Mouse (Mus musculus) CH12.LX (cell line): ENCODE measurements at regions not wholly inside any gene's neighbourhood (a gene's known extent, or its start where the extent isn't known, plus 50 kb on each side); places are given as distances from the start of the nearest gene placed in this dataset.

Experiments
- DNase-seq: peaks from one replicate; pipeline ENCODE4 v3.0.0-alpha.2; 2013; ENCODE audit errors: extremely low read depth
- H3K27ac ChIP-seq: 2 replicates; pipeline ENCODE4 v1.5.1; 2012; ENCODE audit warnings: low read depth, mild to moderate bottlenecking, control low read depth, moderate library complexity; ENCODE audit not compliant: insufficient read depth
- H3K27me3 ChIP-seq: replicated peaks from 2 replicates; pipeline ENCODE3; 2012; ENCODE audit warnings: inconsistent platforms
- H3K36me3 ChIP-seq, 2 experiments: replicated peaks in 1 of 2; 2 replicates each; pipeline versions ENCODE3 to v1.6.1; 2012; ENCODE audit warnings: inconsistent platforms in 1 of 2, low read length in 1 of 2, mild to moderate bottlenecking in 1 of 2, mixed read lengths in 1 of 2, moderate library complexity in 1 of 2; ENCODE audit not compliant: control insufficient read depth in 1 of 2, insufficient read depth in 1 of 2
- H3K4me1 ChIP-seq, 2 experiments: 2 replicates each; pipeline ENCODE4 v1.6.1; 2012; ENCODE audit warnings: inconsistent platforms in 1 of 2, moderate library complexity in 1 of 2; ENCODE audit not compliant: insufficient read depth in 2 of 2, control insufficient read depth in 1 of 2
- H3K4me2 ChIP-seq: 2 replicates; pipeline ENCODE4 v1.6.1; 2012; ENCODE audit warnings: low read depth, mild to moderate bottlenecking, control low read depth; ENCODE audit not compliant: poor library complexity, insufficient read depth, severe bottlenecking
- H3K4me3 ChIP-seq, 3 experiments: fragments of 150-350 bp in 1 of 3; sonication (generic) in 1 of 3; replicated peaks in 1 of 3; 2 replicates each; pipeline versions ENCODE3 to v1.5.1; 2011 to 2012; ENCODE audit warnings: low read depth in 2 of 3, low read length in 2 of 3, mild to moderate bottlenecking in 2 of 3, moderate library complexity in 2 of 3, control low read depth in 1 of 3, improper control_type of control experiment in 1 of 3, inconsistent platforms in 1 of 3, mixed read lengths in 1 of 3; ENCODE audit not compliant: poor library complexity in 1 of 3
- H3K79me2 ChIP-seq: replicated peaks from 2 replicates; pipeline ENCODE4 v1.6.1; 2012; ENCODE audit warnings: mild to moderate bottlenecking, moderate library complexity; ENCODE audit not compliant: control insufficient read depth, poor library complexity, insufficient read depth, severe bottlenecking; ENCODE audit errors: extremely low read depth
- H3K9ac ChIP-seq: 2 replicates; pipeline ENCODE4 v1.6.1; 2012; ENCODE audit warnings: low read depth, mild to moderate bottlenecking, control low read depth, moderate library complexity; ENCODE audit not compliant: insufficient read depth
- H3K9me3 ChIP-seq: replicated peaks from 2 replicates; pipeline ENCODE3; 2012; ENCODE audit warnings: low read length, inconsistent platforms, mixed read lengths
- CHD2 ChIP-seq: IDR thresholded peaks from 2 replicates; pipeline ENCODE4 v1.6.1; 2011; ENCODE audit warnings: low read length, improper control_type of control experiment
- ELF1 ChIP-seq: IDR thresholded peaks from 2 replicates; pipeline ENCODE4 v1.6.1; 2014; ENCODE audit warnings: low read depth, mild to moderate bottlenecking, inconsistent platforms, low read length, improper control_type of control experiment
- ETS1 ChIP-seq: conservative IDR thresholded peaks from 2 replicates; pipeline ENCODE4 v1.6.1; 2012; ENCODE audit warnings: low read depth, mild to moderate bottlenecking, inconsistent platforms, low read length, improper control_type of control experiment, moderate library complexity
- GABPA ChIP-seq: IDR thresholded peaks from 2 replicates; pipeline ENCODE4 v1.6.1; 2012; ENCODE audit warnings: low read depth, low read length, improper control_type of control experiment, inconsistent platforms; ENCODE audit not compliant: insufficient replicate concordance
- IRF4 ChIP-seq: IDR thresholded peaks from 2 replicates; pipeline ENCODE4 v1.6.1; 2014; ENCODE audit warnings: low read depth, mild to moderate bottlenecking, inconsistent platforms, low read length, improper control_type of control experiment
- JUN ChIP-seq: IDR thresholded peaks from 2 replicates; pipeline ENCODE4 v1.6.1; 2011; ENCODE audit warnings: low read depth, mild to moderate bottlenecking, low read length, improper control_type of control experiment, moderate library complexity; ENCODE audit not compliant: insufficient read depth
- JUND ChIP-seq: conservative IDR thresholded peaks from 2 replicates; pipeline ENCODE4 v1.6.1; 2011; ENCODE audit warnings: low read depth, low read length, improper control_type of control experiment
- KAT2A ChIP-seq: IDR thresholded peaks from 2 replicates; pipeline ENCODE4 v1.6.1; 2012; ENCODE audit warnings: low read length, improper control_type of control experiment, inconsistent platforms; ENCODE audit not compliant: insufficient replicate concordance
- MAFK ChIP-seq: IDR thresholded peaks from 2 replicates; pipeline ENCODE4 v1.6.1; 2011; ENCODE audit warnings: low read length, improper control_type of control experiment; ENCODE audit not compliant: insufficient replicate concordance
- MEF2A ChIP-seq: IDR thresholded peaks from 2 replicates; pipeline ENCODE4 v1.6.1; 2014; ENCODE audit warnings: low read depth, mild to moderate bottlenecking, inconsistent platforms, low read length, improper control_type of control experiment, borderline replicate concordance
- MXI1 ChIP-seq: IDR thresholded peaks from 2 replicates; pipeline ENCODE4 v1.6.1; 2011; ENCODE audit warnings: mild to moderate bottlenecking, low read depth, low read length, improper control_type of control experiment
- NRF1 ChIP-seq: IDR thresholded peaks from 2 replicates; pipeline ENCODE4 v1.6.1; 2014; ENCODE audit warnings: low read depth, mild to moderate bottlenecking, inconsistent platforms, low read length, improper control_type of control experiment, moderate library complexity
- PAX5 ChIP-seq: IDR thresholded peaks from 2 replicates; pipeline ENCODE4 v1.6.1; 2012; ENCODE audit warnings: low read length, inconsistent platforms, mixed read lengths
- SIN3A ChIP-seq: IDR thresholded peaks from 2 replicates; pipeline ENCODE4 v1.6.1; 2012; ENCODE audit warnings: low read length, improper control_type of control experiment, inconsistent platforms
- SMC3 ChIP-seq: IDR thresholded peaks from 2 replicates; pipeline ENCODE4 v1.6.1; 2011; ENCODE audit warnings: low read depth, low read length, improper control_type of control experiment
- TBP ChIP-seq: conservative IDR thresholded peaks from 2 replicates; pipeline ENCODE4 v1.6.1; 2011; ENCODE audit warnings: low read depth, low read length, improper control_type of control experiment
- UBTF ChIP-seq: IDR thresholded peaks from 2 replicates; pipeline ENCODE4 v1.6.1; 2012; ENCODE audit warnings: low read depth, mild to moderate bottlenecking, inconsistent platforms, low read length, improper control_type of control experiment, moderate library complexity
- ZC3H11A ChIP-seq: IDR thresholded peaks from 2 replicates; pipeline ENCODE4 v1.6.1; 2012; ENCODE audit warnings: low read depth, mild to moderate bottlenecking, inconsistent platforms, low read length, improper control_type of control experiment
- ZMIZ1 ChIP-seq: IDR thresholded peaks from 2 replicates; pipeline ENCODE4 v1.6.1; 2012; ENCODE audit warnings: low read depth, mild to moderate bottlenecking, inconsistent platforms, low read length, improper control_type of control experiment
- ZNF384 ChIP-seq: IDR thresholded peaks from 2 replicates; pipeline ENCODE4 v1.6.1; 2012; ENCODE audit warnings: low read depth, low read length, improper control_type of control experiment, inconsistent platforms
- dilution Hi-C: fragments of 300-500 bp; cut with MboI; formaldehyde crosslinking; loops from 2 replicates; pipeline ENCODE4 v1.14.3; 2020; ENCODE audit warnings: low sequenced_read_pairs; ENCODE audit not compliant: extremely low pct_unique_long_range_greater_than_20kb, extremely low pct_ligation_motif_present
- in situ Hi-C: fragments of 300-500 bp; cut with MboI; formaldehyde crosslinking; loops from 3 replicates; pipeline ENCODE4 v1.14.3; 2019; ENCODE audit warnings: low sequenced_read_pairs, low pct_ligation_motif_present, low pct_unique_long_range_greater_than_20kb, mixed read lengths

GRCm38 (mm10) chr9:43922231-43922630 is 121.0 kb upstream of the Thy1 start:
- H3K9me3 ChIP-seq, result peaks cover 11% of the 10 kb centered on the region
- no peaks in the 10 kb centered on the region for H3K79me2 ChIP-seq
- H3K27me3 ChIP-seq, result peaks cover 72% of the 10 kb centered on the region
- no peak for DNase-seq
- H3K36me3 ChIP-seq, result no peaks in the 10 kb centered on the region
- no peak overlapping the region for H3K9ac ChIP-seq
- TF ChIP-seq ELF1, result no peak
- TF ChIP-seq ZC3H11A, result no peak
- TF ChIP-seq MAFK, result no peak
- no peak for TF ChIP-seq NRF1
- TF ChIP-seq TBP, result no peak
- no peak for TF ChIP-seq UBTF
- TF ChIP-seq ETS1, result no peak
- no peak for TF ChIP-seq MXI1
- TF ChIP-seq PAX5, result no peak
- TF ChIP-seq ZMIZ1, result no peak
- no peak for TF ChIP-seq JUND
- TF ChIP-seq MEF2A, result no peak
- TF ChIP-seq IRF4, result no peak
- TF ChIP-seq KAT2A, result no peak
- TF ChIP-seq GABPA, result no peak
- no peak for TF ChIP-seq CHD2
- dilution Hi-C loops (no loop called here), in situ Hi-C loops (no loop called here)
- no peak overlapping the region for H3K4me2 ChIP-seq
- H3K27ac ChIP-seq, result no peak overlapping the region
- peaks cover 6 to 7% of the 10 kb centered on the region in 2 experiments for H3K4me1 ChIP-seq
- no peak overlapping the region for H3K4me3 ChIP-seq

- no peak overlapping the region for H3K4me3 ChIP-seq
- no peak overlapping the region for H3K9ac ChIP-seq
- no peak for TF ChIP-seq JUN
- TF ChIP-seq ZNF384, result no peak
- TF ChIP-seq SMC3, result no peak
- no peak for TF ChIP-seq SIN3A
- no peak for TF ChIP-seq MAFK
- no peak overlapping the region for H3K27ac ChIP-seq
- H3K4me1 ChIP-seq, result peaks cover 6 to 7% of the 10 kb centered on the region in 2 experiments
- no peaks in the 10 kb centered on the region for H3K36me3 ChIP-seq
- no peak overlapping the region for H3K4me2 ChIP-seq
- no peaks in the 10 kb centered on the region for H3K79me2 ChIP-seq
- peaks cover 16% of the 10 kb centered on the region for H3K9me3 ChIP-seq
- peaks cover 64% of the 10 kb centered on the region for H3K27me3 ChIP-seq
- no peak for DNase-seq
- dilution Hi-C loops (no loop called here), in situ Hi-C loops (no loop called here)
Observed at GRCm38 (mm10) chr9:43923088-43923487, 120.1 kb upstream of the Thy1 start.
